Mouse (Mus musculus): ENCODE data around the gene Lrrc45. TPM values are rescaled to one million over a fixed set of nuclear protein-coding genes. Genes with fewer than 3 reads are reported as not detected.
"Not testable (repeated sequence)": the region's sequence is repeated elsewhere in the genome, so short reads cannot be mapped to it uniquely, and the experiment has no call there.

Gene Lrrc45
- polyA plus RNA-seq (2016; fragmentation: Nextera tagmentation; extraction: Ambion mirVana), result 57.0 and 57.7 TPM in 2 replicates

DNA sequence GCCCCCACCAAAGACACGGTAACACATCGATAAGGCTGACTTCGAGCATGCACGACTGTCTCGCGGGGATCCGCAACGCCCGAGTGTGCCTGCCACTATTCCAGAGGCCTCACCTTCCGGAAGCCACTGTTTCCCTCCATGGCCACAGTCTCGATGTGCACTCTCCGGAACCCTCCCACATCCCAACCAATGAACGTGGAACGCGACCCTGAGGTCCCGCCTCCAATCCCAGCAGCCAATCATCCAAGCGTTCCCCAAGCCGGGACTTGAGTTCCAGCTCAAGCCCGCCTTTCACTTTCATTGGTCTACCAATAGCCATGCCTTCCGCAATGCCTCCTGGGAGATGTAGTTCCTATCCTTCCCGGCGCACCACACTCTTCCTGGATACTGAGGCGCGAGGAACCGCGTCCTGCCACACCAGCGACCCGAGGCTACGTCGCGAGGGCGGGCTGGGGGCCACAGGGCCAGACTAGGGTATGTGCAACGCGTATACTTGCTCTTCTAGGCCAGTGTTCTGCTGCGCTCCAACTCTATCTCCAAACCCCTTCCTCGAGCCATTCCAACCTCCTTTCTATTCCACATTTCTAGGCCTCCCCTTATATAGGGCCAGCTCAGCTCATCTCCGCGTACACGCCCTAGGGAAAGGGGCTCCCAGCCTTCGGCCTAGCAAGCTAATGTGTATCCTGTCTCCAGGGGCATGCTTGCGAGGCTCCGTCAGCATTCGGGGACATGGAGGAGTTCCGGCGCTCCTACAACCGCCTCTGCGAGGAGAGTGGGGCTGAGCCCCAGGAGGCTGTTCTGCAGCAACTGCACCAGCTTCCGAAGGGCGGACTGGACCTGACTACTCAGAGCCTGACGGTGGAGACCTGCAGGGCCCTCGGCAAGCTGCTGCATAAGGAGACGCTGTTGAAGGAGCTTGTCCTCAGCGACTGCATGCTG is at the start of gene Lrrc45, which contains the start of gene Cenpx:
Gene Lrrc45 (plus strand): TSS at position 346 of the 939 bp plus-strand sequence.
Gene Cenpx (minus strand): TSS at position 159 of the 939 bp plus-strand sequence.
- peak within 1 kb of the TSS; percentile 74 for H3K4me3 ChIP-seq
- 4% methylated on average over 53 of the region's 53 CpGs for WGBS
- peak; percentile 97 for DNase-seq (ENCODE audit: low spot score)
- H3K4me1 ChIP-seq, result peaks cover 40% of the 10 kb centered on the region
- H3K36me3 ChIP-seq, result peaks cover 66% of the 10 kb centered on the region
- no peaks in the 10 kb centered on the region for H3K9me3 ChIP-seq (replicated peaks)
- 0 out of 2 replicates have a peak, but pooled peaks cover 2% of the 10 kb centered on the region for H3K27me3 ChIP-seq (ENCODE audit: low read depth, poor library complexity, severe bottlenecking)
- H3K27ac ChIP-seq (replicated peaks), result peak within 1 kb of the TSS; percentile 81

DNA sequence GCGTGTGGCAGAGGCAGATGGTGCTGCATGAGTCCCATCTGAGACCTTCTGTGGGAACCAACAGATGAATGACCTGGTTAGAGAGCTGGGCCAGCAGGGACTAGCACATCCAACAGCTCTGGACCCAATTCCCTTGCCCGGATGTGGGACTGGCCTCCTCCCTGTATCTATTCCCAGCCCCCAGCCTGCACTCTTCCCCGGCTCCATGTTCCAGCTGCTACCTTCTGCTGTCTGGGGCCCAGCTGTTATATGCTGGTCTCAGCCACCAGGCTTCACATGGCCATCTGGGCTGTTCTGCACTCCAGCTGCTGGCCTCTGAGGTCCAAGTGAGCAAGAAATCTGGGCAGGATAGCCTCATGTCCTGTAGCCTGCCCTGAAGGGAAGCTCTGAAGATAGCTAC is 48.3 kb upstream of the Lrrc45 start:
- Histone ChIP-seq H3K27me3 (ENCODE audit: low read depth, poor library complexity, severe bottlenecking) (peaks cover 62% of the 10 kb centered on the region), H3K4me1 (peaks cover 28% of the 10 kb centered on the region), H3K36me3 (no peaks in the 10 kb centered on the region), H3K9me3 (replicated peaks) (no peaks in the 10 kb centered on the region), H3K27ac (replicated peaks) (no peak overlapping the region), H3K4me3 (no peak overlapping the region)
- no peak for DNase-seq (ENCODE audit: low spot score)
- 86% methylated on average over 3 of the region's 3 CpGs for WGBS

DNA sequence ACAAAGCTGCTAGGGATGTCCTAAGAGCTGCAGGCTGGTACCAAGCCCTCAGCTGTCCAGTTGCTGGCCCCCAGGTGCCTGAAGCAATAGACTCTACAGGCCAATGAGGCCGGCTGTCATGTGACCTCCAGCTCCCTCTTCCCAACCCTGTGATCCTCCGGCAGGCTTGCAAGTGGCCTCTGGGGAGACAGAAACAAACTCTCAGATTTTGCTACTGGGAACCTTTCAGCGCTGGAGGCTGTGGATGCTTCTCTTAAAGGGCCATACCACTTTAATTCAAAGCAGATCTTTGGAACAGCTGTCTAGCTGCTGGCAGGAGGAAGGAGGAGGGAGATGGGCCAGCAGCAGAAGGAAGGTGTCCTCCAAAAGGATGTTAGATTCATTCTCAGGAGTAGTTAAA is 47.1 kb upstream of the Lrrc45 start:
- 14% methylated on average over 3 of the region's 3 CpGs for WGBS
- peaks cover 50% of the 10 kb centered on the region for H3K27me3 ChIP-seq (ENCODE audit: low read depth, poor library complexity, severe bottlenecking)
- peaks cover 18% of the 10 kb centered on the region for H3K4me1 ChIP-seq
- H3K4me3 ChIP-seq, result no peak overlapping the region
- H3K9me3 ChIP-seq (replicated peaks), result no peaks in the 10 kb centered on the region
- H3K36me3 ChIP-seq, result no peaks in the 10 kb centered on the region
- no peak overlapping the region for H3K27ac ChIP-seq (replicated peaks)
- DNase-seq (ENCODE audit: low spot score), result no peak

DNA sequence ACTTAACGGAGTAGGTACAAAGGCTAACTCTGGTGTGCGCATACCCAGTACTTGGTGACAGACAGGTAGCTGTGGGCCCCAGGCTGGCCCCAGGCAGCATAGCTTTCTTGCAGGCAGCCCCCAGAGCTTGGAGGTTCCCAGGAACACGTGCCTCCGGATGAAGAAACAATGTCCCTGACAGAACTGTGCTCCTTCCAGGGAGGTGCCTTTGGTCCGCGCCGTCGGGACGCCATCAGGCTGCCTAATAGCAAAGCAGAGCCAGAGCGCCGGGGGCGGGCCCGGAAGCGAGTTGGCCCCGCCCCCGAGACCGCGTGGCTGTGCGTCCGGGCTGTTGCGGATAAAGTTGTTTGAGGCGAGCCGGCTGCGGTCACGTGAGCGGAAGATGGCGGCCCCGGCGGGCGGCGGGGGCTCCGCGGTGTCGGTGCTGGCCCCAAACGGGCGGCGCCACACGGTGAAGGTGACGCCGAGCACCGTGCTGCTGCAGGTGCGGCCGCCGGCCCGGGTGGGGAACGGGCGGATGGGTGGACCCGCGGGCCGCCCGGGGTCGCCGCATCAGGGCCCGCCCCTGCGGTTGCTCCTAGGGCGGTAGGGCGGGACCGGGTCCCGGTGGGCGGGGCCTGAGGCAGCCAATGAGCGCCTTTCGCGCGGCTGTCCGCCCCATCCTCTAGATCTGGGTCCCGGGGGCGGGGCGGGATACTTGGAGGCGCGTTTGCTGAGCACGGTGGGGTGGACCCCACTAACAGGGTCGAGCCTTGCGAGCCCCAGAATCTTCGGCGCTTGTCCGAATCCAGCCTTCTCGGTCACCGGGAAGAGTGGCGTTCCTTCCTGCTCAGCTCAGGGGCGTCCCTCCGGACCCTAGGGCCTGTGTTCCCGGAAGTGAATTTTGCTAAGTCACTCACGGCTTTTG is 40.8 kb upstream of the Lrrc45 start, which contains the start of gene Aspscr1:
Gene Aspscr1 (plus strand): TSS at position 287 of the 907 bp plus-strand sequence.
- H3K36me3 ChIP-seq, result peaks cover 28% of the 10 kb centered on the region
- no peaks in the 10 kb centered on the region for H3K27me3 ChIP-seq (ENCODE audit: low read depth, poor library complexity, severe bottlenecking)
- 2% methylated on average over 83 of the region's 83 CpGs for WGBS
- DNase-seq (ENCODE audit: low spot score), result peak; percentile 94
- H3K9me3 ChIP-seq (replicated peaks), result no peaks in the 10 kb centered on the region
- H3K4me3 ChIP-seq, result peak within 1 kb of the TSS; percentile 80
- H3K27ac ChIP-seq (replicated peaks), result peak within 1 kb of the TSS; percentile 99
- peaks cover 23% of the 10 kb centered on the region for H3K4me1 ChIP-seq

DNA sequence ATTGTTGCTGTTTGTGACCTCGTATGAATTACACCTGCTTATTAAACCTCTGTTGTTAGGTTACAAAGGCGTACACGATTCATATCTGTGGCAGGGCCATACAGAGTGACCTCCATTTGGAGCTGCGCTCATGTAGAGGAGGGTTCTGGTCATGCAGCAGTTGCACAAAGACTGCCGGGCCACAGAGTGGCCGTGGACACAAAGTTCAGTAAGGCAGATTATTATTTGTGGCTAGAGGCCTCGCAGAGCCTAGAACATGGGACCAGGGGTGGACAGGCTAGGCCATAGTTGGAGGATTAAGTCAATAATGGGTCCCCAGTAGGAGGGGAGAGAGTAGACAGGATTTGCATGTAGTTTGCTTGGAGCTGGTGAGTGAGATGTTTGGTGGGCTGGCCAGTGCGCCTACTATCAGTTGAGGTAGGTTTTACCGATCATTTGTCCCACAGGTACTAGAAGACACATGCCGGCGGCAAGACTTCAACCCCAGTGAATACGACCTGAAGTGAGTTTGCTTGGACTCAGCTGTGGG is 40.1 kb upstream of the Lrrc45 start:
- Histone ChIP-seq H3K4me3 (peak overlapping the region; percentile 80), H3K36me3 (peaks cover 36% of the 10 kb centered on the region), H3K4me1 (peaks cover 23% of the 10 kb centered on the region), H3K9me3 (replicated peaks) (no peaks in the 10 kb centered on the region), H3K27me3 (ENCODE audit: low read depth, poor library complexity, severe bottlenecking) (no peaks in the 10 kb centered on the region), H3K27ac (replicated peaks) (peak overlapping the region; percentile 99)
- no peak for DNase-seq (ENCODE audit: low spot score)
- WGBS, result 44% methylated on average over 12 of the region's 12 CpGs

DNA sequence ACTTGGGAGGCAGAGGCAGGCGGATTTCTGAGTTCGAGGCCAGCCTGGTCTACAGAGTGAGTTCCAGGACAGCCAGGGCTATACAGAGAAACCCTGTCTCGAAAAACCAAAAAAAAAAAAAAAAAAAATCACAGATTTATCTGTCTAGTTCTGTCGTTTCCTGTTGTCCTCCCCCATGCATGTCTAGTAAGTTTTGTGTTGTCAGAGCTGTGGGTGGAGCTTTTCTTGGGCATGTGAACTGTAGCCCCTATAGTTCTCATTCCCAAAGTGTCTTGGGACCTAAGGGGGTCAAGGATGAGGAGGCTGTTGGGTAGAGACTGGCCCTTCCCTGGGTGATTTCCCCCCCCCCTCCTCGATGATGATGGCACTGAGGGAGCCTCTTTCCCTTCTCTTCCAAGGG is 37.9 kb upstream of the Lrrc45 start:
- peaks cover 23% of the 10 kb centered on the region for H3K4me1 ChIP-seq
- 84% methylated on average over 5 of the region's 5 CpGs for WGBS
- not testable (repeated sequence) for DNase-seq (ENCODE audit: low spot score); H3K9me3 ChIP-seq (replicated peaks); H3K27ac ChIP-seq (replicated peaks); H3K4me3 ChIP-seq; H3K27me3 ChIP-seq (ENCODE audit: low read depth, poor library complexity, severe bottlenecking)
- H3K36me3 ChIP-seq, result peaks cover 58% of the 10 kb centered on the region

DNA sequence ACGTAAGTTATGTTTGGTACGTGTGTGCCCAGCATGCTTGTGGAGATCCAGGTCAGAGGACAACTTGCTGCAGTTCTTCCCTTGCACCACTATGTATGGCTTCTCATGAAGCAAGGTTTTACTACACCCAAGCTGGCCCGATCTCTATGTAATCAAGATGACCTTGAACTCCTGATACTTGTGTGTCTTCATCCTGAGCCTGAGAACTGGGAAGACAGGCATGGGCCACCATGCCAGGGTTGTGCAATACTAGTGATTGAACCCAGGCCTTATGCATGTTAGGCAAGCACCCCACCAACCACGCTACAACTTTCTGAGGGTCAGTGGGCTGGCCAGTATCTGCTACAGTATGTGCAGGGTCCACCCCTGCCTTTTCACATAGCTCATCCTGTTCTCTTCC is 36.8 kb upstream of the Lrrc45 start:
- no peak overlapping the region for H3K4me3 ChIP-seq
- no peak for DNase-seq (ENCODE audit: low spot score)
- H3K27ac ChIP-seq (replicated peaks), result no peak overlapping the region
- H3K27me3 ChIP-seq (ENCODE audit: low read depth, poor library complexity, severe bottlenecking), result no peaks in the 10 kb centered on the region
- H3K4me1 ChIP-seq, result peaks cover 23% of the 10 kb centered on the region
- H3K9me3 ChIP-seq (replicated peaks), result no peaks in the 10 kb centered on the region
- peaks cover 69% of the 10 kb centered on the region for H3K36me3 ChIP-seq
- 90% methylated on average over 4 of the region's 4 CpGs for WGBS

DNA sequence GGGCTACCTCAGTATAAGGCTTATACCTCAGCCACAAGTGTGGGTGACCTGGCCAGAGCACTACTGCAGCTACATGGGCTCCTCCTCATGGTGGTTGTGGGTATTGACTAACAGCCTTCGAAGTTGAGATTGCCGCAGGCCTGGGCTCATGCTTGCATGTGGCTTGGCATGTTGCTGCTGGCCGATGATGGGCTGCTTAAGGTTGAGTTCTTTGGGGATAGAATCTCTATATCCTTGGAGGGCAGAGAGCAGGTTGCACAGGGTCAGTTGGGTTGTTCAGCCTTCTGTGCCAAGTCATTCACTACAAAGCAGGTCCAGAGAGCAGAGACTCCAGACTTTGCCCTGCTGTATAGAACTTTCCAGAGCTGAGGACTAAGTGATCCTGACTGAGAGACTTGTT is 33.8 kb upstream of the Lrrc45 start:
- Histone ChIP-seq H3K4me1 (no peaks in the 10 kb centered on the region), H3K27ac (replicated peaks) (no peak overlapping the region), H3K9me3 (replicated peaks) (no peaks in the 10 kb centered on the region), H3K27me3 (ENCODE audit: low read depth, poor library complexity, severe bottlenecking) (no peaks in the 10 kb centered on the region), H3K4me3 (no peak overlapping the region), H3K36me3 (peaks cover 95% of the 10 kb centered on the region)
- DNase-seq (ENCODE audit: low spot score), result no peak
- 64% methylated on average over 3 of the region's 3 CpGs for WGBS

DNA sequence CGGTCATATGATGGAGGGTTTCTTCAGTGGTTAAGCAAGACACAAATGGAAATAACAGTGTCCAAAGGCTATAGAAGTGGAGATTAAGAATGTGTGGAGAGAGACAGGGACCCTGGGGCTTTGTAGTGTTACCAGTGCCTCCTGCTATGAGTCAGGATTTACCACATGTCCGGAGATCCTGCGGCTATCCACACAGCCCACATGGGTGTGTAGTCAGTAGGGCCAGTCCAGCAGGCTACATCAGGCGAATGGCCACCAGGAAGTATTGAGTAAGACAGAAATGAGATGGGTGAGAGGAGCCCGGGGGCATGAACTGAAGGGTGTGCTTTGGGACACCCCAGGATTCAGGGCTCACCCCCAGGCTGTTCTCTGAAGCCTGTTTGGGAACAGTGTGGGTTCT is 31.0 kb upstream of the Lrrc45 start:
- no peak for DNase-seq (ENCODE audit: low spot score)
- 93% methylated on average over 5 of the region's 5 CpGs for WGBS
- Histone ChIP-seq H3K27me3 (ENCODE audit: low read depth, poor library complexity, severe bottlenecking) (no peaks in the 10 kb centered on the region), H3K27ac (replicated peaks) (no peak overlapping the region), H3K36me3 (peaks cover 97% of the 10 kb centered on the region), H3K9me3 (replicated peaks) (no peaks in the 10 kb centered on the region), H3K4me1 (peaks cover 9% of the 10 kb centered on the region; the same call in 1 of the 2 replicates), H3K4me3 (no peak overlapping the region)

DNA sequence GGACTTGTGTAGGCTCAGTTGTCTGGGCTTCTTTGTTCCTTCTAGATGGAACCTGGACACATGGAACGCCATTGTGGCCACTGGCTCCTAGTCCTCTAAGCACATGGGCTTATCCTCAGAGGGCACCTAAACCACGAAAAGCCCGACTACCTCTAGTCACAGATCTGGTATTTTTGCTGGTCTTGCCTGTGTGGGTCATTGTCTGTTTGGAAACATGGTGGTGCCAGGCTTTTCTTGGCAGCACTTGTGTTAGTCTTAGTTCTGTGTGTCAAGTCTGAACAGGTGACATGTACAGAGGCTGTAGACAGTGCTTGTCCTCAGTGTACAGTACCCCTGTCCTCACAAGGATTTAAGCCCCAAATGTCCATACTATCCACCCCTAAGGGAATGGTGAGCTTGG is 30.2 kb upstream of the Lrrc45 start:
- H3K27ac ChIP-seq (replicated peaks), result no peak overlapping the region
- no peaks in the 10 kb centered on the region for H3K27me3 ChIP-seq (ENCODE audit: low read depth, poor library complexity, severe bottlenecking)
- peaks cover 9% of the 10 kb centered on the region; the same call in 1 of the 2 replicates for H3K4me1 ChIP-seq
- no peaks in the 10 kb centered on the region for H3K9me3 ChIP-seq (replicated peaks)
- 92% methylated on average over 3 of the region's 3 CpGs for WGBS
- H3K36me3 ChIP-seq, result peaks cover 97% of the 10 kb centered on the region
- DNase-seq (ENCODE audit: low spot score), result no peak
- no peak overlapping the region for H3K4me3 ChIP-seq

DNA sequence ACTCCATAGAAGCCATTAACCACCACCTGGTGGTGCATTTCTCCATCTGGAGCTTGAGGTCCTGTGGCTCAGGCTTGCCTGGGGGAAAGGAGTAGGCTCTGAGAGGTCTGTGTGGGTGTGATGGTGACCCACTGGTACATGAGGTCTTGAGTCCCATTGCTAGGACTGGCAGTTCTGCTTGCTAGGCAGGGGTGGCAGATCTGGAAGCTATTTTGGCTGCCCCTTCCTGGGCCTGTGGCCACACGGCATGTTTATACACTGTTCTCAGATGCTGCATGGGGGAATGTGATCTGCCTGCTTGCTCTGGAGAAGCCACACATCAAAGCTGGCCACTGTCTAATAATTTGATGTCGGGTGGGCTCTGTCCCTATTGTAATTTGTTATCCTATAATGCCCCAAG is 29.6 kb upstream of the Lrrc45 start:
- Histone ChIP-seq H3K4me3 (no peak overlapping the region), H3K36me3 (peaks cover 97% of the 10 kb centered on the region), H3K9me3 (replicated peaks) (no peaks in the 10 kb centered on the region), H3K27ac (replicated peaks) (no peak overlapping the region), H3K27me3 (ENCODE audit: low read depth, poor library complexity, severe bottlenecking) (no peaks in the 10 kb centered on the region), H3K4me1 (peaks cover 9% of the 10 kb centered on the region; the same call in 1 of the 2 replicates)
- DNase-seq (ENCODE audit: low spot score), result no peak
- WGBS, result 83% methylated on average over 2 of the region's 2 CpGs

DNA sequence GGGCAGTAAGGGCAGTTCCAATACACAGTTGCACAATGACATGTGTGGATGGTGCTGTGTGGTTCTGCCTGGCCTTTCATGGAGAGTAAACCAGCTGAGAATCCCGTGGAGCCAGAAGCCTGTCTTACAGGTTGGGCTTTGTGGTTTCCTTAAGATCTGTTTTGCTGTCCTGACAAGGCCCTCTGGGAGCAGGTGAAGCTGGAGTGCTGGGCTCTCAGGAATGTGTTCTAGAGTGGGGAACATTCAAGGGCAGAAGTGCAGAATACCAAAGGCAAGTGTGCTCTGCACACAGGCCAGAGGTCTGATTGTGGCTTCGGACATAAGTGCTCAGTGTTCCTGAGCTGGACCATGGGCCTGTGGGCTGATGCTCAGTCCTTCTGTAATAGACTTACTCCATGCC is 29.1 kb upstream of the Lrrc45 start:
- H3K36me3 ChIP-seq, result peaks cover 97% of the 10 kb centered on the region
- no peak for DNase-seq (ENCODE audit: low spot score)
- WGBS, result 92% methylated on average over 2 of the region's 2 CpGs

More for the DNA sequence above, 29.1 kb upstream of the Lrrc45 start:
- no peaks in the 10 kb centered on the region for H3K9me3 ChIP-seq (replicated peaks)
- H3K4me1 ChIP-seq, result peaks cover 9% of the 10 kb centered on the region; the same call in 1 of the 2 replicates
- no peak overlapping the region for H3K4me3 ChIP-seq
- H3K27me3 ChIP-seq (ENCODE audit: low read depth, poor library complexity, severe bottlenecking), result no peaks in the 10 kb centered on the region
- no peak overlapping the region for H3K27ac ChIP-seq (replicated peaks)
